Mouse (Mus musculus) thymus, adult 2 months (tissue): ENCODE measurements around the gene BC055324. TPM values are rescaled to one million over a fixed set of nuclear protein-coding genes. Genes with fewer than 3 reads are reported as not detected.

Source experiments
- DNase-seq: peaks from one replicate; pipeline ENCODE4 v3.0.0; 2021
- H3K27ac ChIP-seq: fragments of 200-500 bp; 2 replicates; pipeline ENCODE4 v1.5.1; 2012; ENCODE audit warnings: low read length, control low read depth; ENCODE audit not compliant: control insufficient read depth, insufficient read depth
- H3K27me3 ChIP-seq: fragments of 200-500 bp; 2 replicates; pipeline ENCODE4 v1.6.1; 2012; ENCODE audit warnings: mild to moderate bottlenecking, low read length, moderate library complexity, mixed read lengths; ENCODE audit not compliant: control insufficient read depth, insufficient read depth
- H3K36me3 ChIP-seq: fragments of 200-500 bp; 2 replicates; pipeline ENCODE4 v1.6.1; 2012; ENCODE audit warnings: mild to moderate bottlenecking, low read length, moderate library complexity; ENCODE audit not compliant: control insufficient read depth, insufficient read depth
- H3K4me1 ChIP-seq: fragments of 200-500 bp; replicated peaks from 2 replicates; pipeline ENCODE4 v1.6.1; 2012; ENCODE audit warnings: low read length; ENCODE audit not compliant: control insufficient read depth, insufficient read depth
- H3K4me3 ChIP-seq: fragments of 200-500 bp; 2 replicates; pipeline ENCODE4 v1.5.1; 2012; ENCODE audit warnings: mild to moderate bottlenecking, low read length, control low read depth, moderate library complexity; ENCODE audit not compliant: control insufficient read depth, insufficient read depth
- CTCF ChIP-seq: fragments of 200-500 bp; IDR thresholded peaks from 2 replicates; pipeline ENCODE4 v1.5.1; 2012; ENCODE audit warnings: mild to moderate bottlenecking, control low read depth, low read length, moderate library complexity, borderline replicate concordance; ENCODE audit not compliant: control insufficient read depth, poor library complexity, insufficient read depth; ENCODE audit errors: extremely low read depth
- POLR2A ChIP-seq: fragments of 200-500 bp; IDR thresholded peaks from 2 replicates; pipeline ENCODE4 v1.6.1; 2012; ENCODE audit warnings: mild to moderate bottlenecking, low read length, control low read depth, moderate library complexity; ENCODE audit not compliant: control insufficient read depth, poor library complexity, insufficient read depth; ENCODE audit errors: extremely low read depth
- WGBS: fragments of 180-500 bp; shearing (Covaris S2); methylation state at CpG from one replicate; pipeline ENCODE4 v1.1.7; 2018; 5-methylcytosine and 5-hydroxymethylcytosine counted together
- polyA plus RNA-seq: library from polyadenylated mRNA; depleted of rRNA; stranded (reverse); fragments of >200 nt; gene quantifications from 2 replicates; pipeline ENCODE4 v1.2.3, GENCODE M21; 2012

BC055324 gene
- polyA plus RNA-seq, 1 experiment: 7.6 TPM

- TF ChIP-seq CTCF (no peak), POLR2A (no peak)
- Histone ChIP-seq H3K27ac (no peak overlapping the region), H3K4me3 (no peak overlapping the region), H3K36me3 (peaks cover 42% of the 10 kb centered on the region), H3K27me3 (no peaks in the 10 kb centered on the region), H3K4me1 (no peaks in the 10 kb centered on the region)
- DNase-seq: no peak
- 95% methylated on average over 3 of the region's 3 CpGs for WGBS
Measured at GRCm38 (mm10) chr1:163958036-163958435, 36.6 kb downstream of the BC055324 start.

- TF ChIP-seq CTCF (no peak), POLR2A (no peak)
- no peak for DNase-seq
- Histone ChIP-seq H3K36me3 (peaks cover 73% of the 10 kb centered on the region), H3K4me1 (no peaks in the 10 kb centered on the region), H3K27me3 (no peaks in the 10 kb centered on the region), H3K4me3 (no peak overlapping the region), H3K27ac (no peak overlapping the region)
- WGBS: 97% methylated on average over 2 of the region's 2 CpGs
Measured at GRCm38 (mm10) chr1:163953396-163953795, 41.2 kb downstream of the BC055324 start.

DNA sequence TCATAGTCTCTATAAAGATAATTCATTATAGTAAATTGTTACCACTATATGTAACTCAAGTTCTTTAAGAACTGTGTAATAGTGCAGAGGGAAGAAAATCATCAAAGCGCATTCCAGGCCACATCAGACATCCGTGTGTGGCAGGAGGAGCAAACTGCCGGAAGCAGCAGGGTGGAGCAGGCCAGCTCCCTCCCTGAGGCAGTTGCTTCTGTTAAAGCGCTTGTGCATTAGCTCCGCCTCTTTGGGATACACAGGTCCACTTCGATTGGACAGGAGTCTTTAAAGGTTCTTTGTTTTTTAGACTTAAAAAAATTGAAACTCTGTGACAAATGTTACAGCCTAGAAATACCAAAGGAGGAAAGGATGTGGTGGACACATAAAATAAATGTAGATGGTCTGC lies 52.5 kb downstream of the BC055324 start:
- H3K4me1 ChIP-seq: no peaks in the 10 kb centered on the region
- no peak overlapping the region for H3K4me3 ChIP-seq
- no peak for TF ChIP-seq CTCF
- TF ChIP-seq POLR2A: no peak
- H3K27me3 ChIP-seq: no peaks in the 10 kb centered on the region
- no peak overlapping the region for H3K27ac ChIP-seq
- H3K36me3 ChIP-seq: peaks cover 83% of the 10 kb centered on the region
- DNase-seq: no peak
- 93% methylated on average over 6 of the region's 6 CpGs for WGBS

- Histone ChIP-seq H3K27me3 (no peaks in the 10 kb centered on the region), H3K4me1 (peaks cover 11% of the 10 kb centered on the region), H3K27ac (no peak overlapping the region), H3K36me3 (peaks cover 45% of the 10 kb centered on the region), H3K4me3 (no peak overlapping the region)
- TF ChIP-seq POLR2A (no peak), CTCF (no peak)
- no peak for DNase-seq
- 95% methylated on average over 2 of the region's 2 CpGs for WGBS
Measured at GRCm38 (mm10) chr1:163934591-163934990, 60.0 kb downstream of the BC055324 start.

DNA sequence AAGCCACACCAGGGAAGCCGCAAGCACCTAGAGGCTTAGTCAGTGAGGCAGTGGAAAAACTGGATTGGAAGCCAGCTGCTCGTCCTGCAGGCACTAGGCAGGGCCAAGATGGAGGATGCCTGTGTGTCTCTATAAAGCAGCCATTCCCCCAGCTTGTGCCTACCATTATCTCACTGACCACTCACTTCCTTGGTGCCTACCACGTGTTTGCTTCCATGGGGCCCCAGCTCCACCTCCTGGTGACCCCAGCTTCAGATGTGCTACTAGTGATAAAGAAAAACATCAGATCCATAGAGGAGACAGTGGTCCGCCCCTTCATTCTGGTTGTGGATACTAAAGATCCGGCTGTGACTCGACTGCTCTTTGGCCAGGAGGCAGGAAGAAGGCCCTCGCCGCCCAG lies 62.8 kb downstream of the BC055324 start:
- Histone ChIP-seq H3K4me1 (peaks cover 17% of the 10 kb centered on the region), H3K27ac (no peak overlapping the region), H3K27me3 (no peaks in the 10 kb centered on the region), H3K36me3 (peaks cover 24% of the 10 kb centered on the region), H3K4me3 (no peak overlapping the region)
- DNase-seq: no peak
- no peak for TF ChIP-seq POLR2A
- no peak for TF ChIP-seq CTCF
- 90% methylated on average over 8 of the region's 8 CpGs for WGBS

- WGBS: 2% methylated on average over 12 of the region's 12 CpGs
- H3K27ac ChIP-seq: no peak overlapping the region
- peaks cover 15% of the 10 kb centered on the region for H3K36me3 ChIP-seq
- no peak for DNase-seq
- no peaks in the 10 kb centered on the region for H3K27me3 ChIP-seq
- H3K4me3 ChIP-seq: peak overlapping the region; percentile 99
- peaks cover 17% of the 10 kb centered on the region for H3K4me1 ChIP-seq
- TF ChIP-seq CTCF (no peak), POLR2A (no peak)
Measured at GRCm38 (mm10) chr1:163930458-163930794, 64.2 kb downstream of the BC055324 start.

DNA sequence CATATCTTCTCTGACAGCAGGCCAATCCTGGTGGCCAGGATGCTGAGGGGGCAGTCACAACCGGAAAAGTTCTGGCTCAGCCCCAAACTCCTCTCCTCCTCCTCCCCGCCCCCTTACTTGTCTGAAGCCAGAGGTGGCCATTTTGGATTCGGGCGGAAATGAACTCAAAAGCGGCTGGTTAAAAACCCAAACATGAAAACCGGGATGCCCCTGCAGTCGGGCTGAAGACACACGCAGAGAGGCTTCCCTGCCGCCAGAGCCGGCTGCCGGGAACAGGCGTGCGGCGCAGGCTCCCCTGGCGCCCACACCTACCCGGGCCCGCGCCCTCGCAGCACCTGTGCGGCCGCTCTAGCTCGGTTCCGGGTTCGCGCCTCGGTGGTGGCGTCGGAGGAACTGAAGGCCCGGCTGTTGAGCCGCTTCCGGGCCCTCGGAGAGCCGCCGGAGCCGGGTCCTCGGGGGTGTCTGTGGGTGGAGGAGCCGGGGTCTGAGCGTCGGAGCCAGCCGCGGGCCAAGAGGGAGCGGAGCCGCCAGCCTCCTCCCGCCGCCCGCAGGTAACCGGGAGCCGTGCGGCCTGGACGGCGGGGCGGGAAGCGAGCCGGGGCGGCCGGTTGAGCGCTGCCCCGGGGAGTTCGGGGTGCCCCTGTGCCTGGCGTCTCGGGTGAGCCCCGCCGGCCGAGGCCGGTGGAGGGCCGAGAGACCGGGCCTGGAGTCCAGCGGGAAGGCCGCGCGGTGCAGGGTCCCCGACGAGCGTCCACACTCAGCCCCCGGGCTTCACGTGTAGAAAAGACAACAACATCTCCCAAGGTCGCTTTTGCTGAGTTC lies 64.7 kb downstream of the BC055324 start:
- Histone ChIP-seq H3K4me3 (peak overlapping the region; percentile 99), H3K4me1 (peaks cover 17% of the 10 kb centered on the region), H3K27me3 (no peaks in the 10 kb centered on the region), H3K36me3 (peaks cover 9% of the 10 kb centered on the region), H3K27ac (peak overlapping the region; percentile 86)
- TF ChIP-seq CTCF (no peak), POLR2A (peak; percentile 69)
- WGBS: under 1% methylated on average over 77 of the region's 77 CpGs
- peak; percentile 87 for DNase-seq
